Mouse (Mus musculus) liver, adult 2 months (tissue): ENCODE data around the gene Gse1. TPM values are rescaled to one million over a fixed set of nuclear protein-coding genes. Genes with fewer than 3 reads are reported as not detected.

ENCODE experiments used
- DNase-seq: peaks from one replicate; pipeline ENCODE4 v3.0.0-alpha.2; 2011; ENCODE audit warnings: low read depth, low spot score; ENCODE audit errors: extremely low read depth
- H3K27ac ChIP-seq: fragments of 200-500 bp; replicated peaks from 2 replicates; pipeline ENCODE4 v1.5.1; 2012; ENCODE audit warnings: low read depth, mild to moderate bottlenecking, control low read depth, inconsistent platforms, low read length; ENCODE audit not compliant: insufficient read depth
- H3K27me3 ChIP-seq: fragments of 200-500 bp; 2 replicates; pipeline ENCODE4 v1.6.1; 2012; ENCODE audit warnings: mild to moderate bottlenecking, moderate library complexity, low read length, inconsistent platforms; ENCODE audit not compliant: control insufficient read depth, insufficient read depth
- H3K36me3 ChIP-seq: fragments of 200-500 bp; 2 replicates; pipeline ENCODE4 v1.6.1; 2012; ENCODE audit warnings: low read length, inconsistent platforms; ENCODE audit not compliant: control insufficient read depth, insufficient read depth
- H3K4me1 ChIP-seq: fragments of 200-500 bp; 2 replicates; pipeline ENCODE4 v1.6.1; 2011; ENCODE audit warnings: low read length; ENCODE audit not compliant: control insufficient read depth, insufficient read depth
- H3K4me3 ChIP-seq: fragments of 200-500 bp; 2 replicates; pipeline ENCODE4 v1.5.1; 2011; ENCODE audit warnings: low read depth, mild to moderate bottlenecking, control low read depth, low read length, moderate library complexity; ENCODE audit not compliant: insufficient read depth
- H3K79me2 ChIP-seq: fragments of 200-500 bp; 2 replicates; pipeline ENCODE4 v1.6.1; 2012; ENCODE audit warnings: inconsistent platforms, mild to moderate bottlenecking, low read length, moderate library complexity; ENCODE audit not compliant: control insufficient read depth, insufficient read depth
- H3K9ac ChIP-seq: fragments of 200-500 bp; 2 replicates; pipeline ENCODE4 v1.6.1; 2012; ENCODE audit warnings: low read depth, mild to moderate bottlenecking, control low read depth, inconsistent platforms, low read length
- CTCF ChIP-seq: fragments of 200-500 bp; IDR thresholded peaks from 2 replicates; pipeline ENCODE4 v1.5.1; 2011; ENCODE audit warnings: low read depth, low read length, control low read depth
- POLR2A ChIP-seq: fragments of 200-500 bp; IDR thresholded peaks from 2 replicates; pipeline ENCODE4 v1.6.1; 2011; ENCODE audit warnings: low read length, control low read depth; ENCODE audit not compliant: insufficient read depth; ENCODE audit errors: extremely low read depth
- WGBS: fragments of 180-500 bp; shearing (Covaris S2); methylation state at CpG from one replicate; pipeline ENCODE4 v1.1.7; 2018; 5-methylcytosine and 5-hydroxymethylcytosine counted together
- polyA plus RNA-seq: library from polyadenylated mRNA; depleted of rRNA; stranded (reverse); fragments of >200 nt; gene quantifications from 2 replicates; pipeline ENCODE4 v1.2.3, GENCODE M21; 2012
- total RNA-seq: library from RNA; depleted of rRNA; stranded (reverse); fragments of >200 nt; gene quantifications from 2 replicates; pipeline ENCODE4 v1.2.3, GENCODE M21; 2014

Gene Gse1
- total and polyA plus RNA-seq, 2 experiments: 2.6 to 10.0 TPM

DNA sequence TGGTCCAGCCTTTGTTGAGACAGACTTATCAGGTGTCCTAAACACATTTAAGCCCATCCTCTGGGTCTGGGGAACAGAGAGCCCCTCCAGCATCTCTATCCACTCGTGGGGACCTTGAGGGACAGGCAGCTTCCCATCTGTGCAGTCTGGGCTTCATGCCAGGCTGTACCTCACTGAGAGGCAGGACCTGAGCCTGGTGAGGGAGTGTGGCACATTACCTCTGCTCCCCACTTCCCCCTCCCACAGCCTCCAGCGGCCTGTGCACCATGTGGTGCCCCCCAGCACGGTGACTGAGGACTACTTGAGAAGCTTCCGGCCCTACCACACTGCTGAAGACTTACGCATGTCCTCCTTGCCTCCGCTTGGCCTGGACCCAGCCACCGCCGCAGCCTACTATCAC is 338.4 kb downstream of the Gse1 start:
- Histone ChIP-seq H3K4me1 (0 out of 2 replicates have a peak, but pooled peaks cover 1% of the 10 kb centered on the region), H3K27ac (no peak overlapping the region)
- TF ChIP-seq CTCF (no peak), POLR2A (no peak)

DNA sequence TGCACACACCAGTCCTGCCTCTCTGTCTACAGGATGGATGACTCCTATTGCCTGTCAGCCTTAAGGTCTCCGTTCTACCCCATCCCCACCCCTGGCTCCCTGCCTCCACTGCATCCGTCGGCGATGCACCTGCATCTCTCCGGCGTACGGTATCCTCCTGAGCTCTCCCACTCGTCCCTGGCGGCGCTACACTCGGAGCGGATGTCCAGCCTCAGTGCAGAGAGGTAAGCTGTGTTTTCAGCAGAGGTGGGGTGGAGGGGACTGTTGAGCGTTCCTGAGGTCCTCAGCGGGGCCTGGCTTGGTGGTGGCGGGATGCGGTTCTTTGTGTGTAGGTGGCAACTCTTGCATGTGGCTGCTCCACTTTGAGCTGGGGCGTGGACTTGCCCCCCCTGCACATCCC is 339.5 kb downstream of the Gse1 start:
- DNase-seq: no peak
- 98% methylated on average over 17 of the region's 17 CpGs for WGBS
- no peaks in the 10 kb centered on the region for H3K79me2 ChIP-seq
- peaks cover 18% of the 10 kb centered on the region; the same call in 1 of the 2 replicates for H3K36me3 ChIP-seq
- no peak overlapping the region for H3K27ac ChIP-seq
- 0 out of 2 replicates have a peak, but pooled peaks cover 1% of the 10 kb centered on the region for H3K4me1 ChIP-seq
- no peaks in the 10 kb centered on the region for H3K27me3 ChIP-seq
- TF ChIP-seq CTCF: no peak
- H3K9ac ChIP-seq: no peak overlapping the region
- H3K4me3 ChIP-seq: no peak overlapping the region

More for the DNA sequence above, 338.4 kb downstream of the Gse1 start:
- H3K9ac ChIP-seq: no peak overlapping the region
- DNase-seq: no peak
- peaks cover 10% of the 10 kb centered on the region; the same call in 1 of the 2 replicates for H3K36me3 ChIP-seq
- no peak overlapping the region for H3K4me3 ChIP-seq
- H3K79me2 ChIP-seq: no peaks in the 10 kb centered on the region
- no peaks in the 10 kb centered on the region for H3K27me3 ChIP-seq
- 96% methylated on average over 8 of the region's 8 CpGs for WGBS

DNA sequence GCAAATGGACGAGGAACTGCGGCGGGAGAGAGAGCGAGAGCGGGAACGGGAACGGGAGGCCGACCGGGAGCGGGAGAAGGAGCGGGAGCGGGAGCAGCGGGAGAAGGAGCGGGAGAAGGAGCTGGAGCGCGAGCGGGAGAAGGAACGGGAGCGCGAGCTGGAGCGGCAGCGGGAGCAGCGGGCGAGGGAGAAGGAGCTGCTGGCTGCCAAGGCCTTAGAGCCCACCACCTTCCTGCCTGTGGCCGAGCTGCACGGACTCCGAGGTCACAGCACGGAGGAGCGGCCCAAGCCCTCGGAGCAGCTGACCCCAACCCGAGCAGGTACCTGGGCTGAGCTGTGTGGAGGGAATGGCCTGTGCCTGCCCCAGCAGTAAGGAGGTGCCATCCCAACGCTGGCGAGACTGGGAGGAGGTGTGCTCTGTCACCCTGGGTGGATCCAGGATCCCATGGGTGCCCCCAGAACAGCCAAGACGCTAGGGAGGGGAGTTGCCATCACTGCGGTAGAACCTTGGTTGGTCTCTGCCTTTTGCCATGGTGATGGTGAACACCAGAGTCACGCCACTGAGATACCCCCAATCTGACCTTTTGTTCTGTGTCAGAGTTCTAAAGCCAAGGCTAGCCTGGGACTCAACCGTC is 340.0 kb downstream of the Gse1 start:
- Histone ChIP-seq H3K27ac (no peak overlapping the region), H3K36me3 (peaks cover 23% of the 10 kb centered on the region; the same call in 1 of the 2 replicates), H3K27me3 (no peaks in the 10 kb centered on the region), H3K79me2 (no peaks in the 10 kb centered on the region), H3K4me1 (0 out of 2 replicates have a peak, but pooled peaks cover 1% of the 10 kb centered on the region), H3K9ac (no peak overlapping the region), H3K4me3 (no peak overlapping the region)
- 96% methylated on average over 37 of the region's 37 CpGs for WGBS
- DNase-seq: no peak
- TF ChIP-seq POLR2A (no peak), CTCF (no peak)

DNA sequence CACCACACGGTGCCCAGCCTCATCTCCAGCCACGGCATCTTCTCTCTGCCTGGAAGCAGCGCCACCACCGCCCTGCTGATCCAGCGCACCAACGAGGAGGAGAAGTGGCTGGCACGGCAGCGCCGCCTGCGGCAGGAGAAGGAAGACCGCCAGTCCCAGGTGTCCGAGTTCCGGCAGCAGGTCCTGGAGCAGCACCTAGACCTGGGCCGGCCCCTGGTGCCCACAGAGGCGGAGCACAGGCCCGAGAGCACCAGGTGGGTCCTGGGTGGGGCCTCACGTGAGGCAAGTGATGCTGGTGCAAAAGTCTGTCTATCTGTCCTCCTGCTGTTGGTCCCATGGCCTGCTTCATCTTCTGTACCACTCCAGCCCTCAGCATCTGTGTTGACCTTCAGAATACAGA is 340.9 kb downstream of the Gse1 start:
- DNase-seq: no peak
- Histone ChIP-seq H3K4me3 (no peak overlapping the region), H3K27ac (no peak overlapping the region), H3K4me1 (no peaks in the 10 kb centered on the region), H3K36me3 (peaks cover 30% of the 10 kb centered on the region), H3K27me3 (no peaks in the 10 kb centered on the region), H3K9ac (no peak overlapping the region), H3K79me2 (no peaks in the 10 kb centered on the region)
- no peak for TF ChIP-seq CTCF
- no peak for TF ChIP-seq POLR2A
- 95% methylated on average over 17 of the region's 17 CpGs for WGBS

DNA sequence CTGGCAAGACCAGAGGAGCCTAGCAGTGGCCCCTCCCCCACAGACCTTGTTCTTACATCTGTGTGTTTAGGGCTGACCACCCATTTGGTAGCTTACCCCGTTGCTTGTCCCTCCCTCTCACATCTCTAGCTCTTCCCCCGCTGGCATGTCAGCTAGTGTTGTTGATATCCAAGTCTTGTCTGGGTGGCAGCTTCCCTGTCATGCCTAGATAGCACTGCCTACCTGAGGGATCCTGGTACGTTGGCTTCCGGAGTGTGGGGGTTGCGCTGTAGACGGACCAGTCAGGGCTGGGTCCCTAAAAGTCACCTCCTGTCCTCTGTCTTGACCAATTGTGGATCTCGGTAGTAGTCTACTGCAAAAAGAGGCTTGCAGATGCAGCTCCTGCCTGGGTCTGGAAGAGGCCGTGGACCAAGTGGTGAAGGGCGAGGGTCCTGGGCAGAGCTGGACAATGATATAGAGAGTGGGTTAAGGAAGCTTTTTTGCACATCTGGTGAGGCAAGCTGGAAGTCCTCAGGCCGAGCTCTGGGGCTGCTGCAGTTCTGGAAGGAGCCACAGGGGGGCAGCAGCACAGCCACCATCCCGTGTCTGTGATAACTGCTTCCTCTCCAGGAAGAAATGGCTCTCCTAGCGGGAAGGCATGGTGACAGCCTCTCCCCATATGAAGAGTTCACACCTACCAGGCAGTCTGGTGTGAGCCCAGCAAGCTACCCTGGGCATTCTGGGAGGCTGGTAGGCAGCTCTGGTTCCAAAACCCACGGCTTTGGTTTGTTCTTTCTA is 341.9 kb downstream of the Gse1 start:
- H3K36me3 ChIP-seq: peaks cover 38% of the 10 kb centered on the region
- no peaks in the 10 kb centered on the region for H3K4me1 ChIP-seq
- TF ChIP-seq CTCF: peak; percentile 96
- no peak for TF ChIP-seq POLR2A
- 64% methylated on average over 13 of the region's 13 CpGs for WGBS
- no peak overlapping the region for H3K27ac ChIP-seq
- no peak overlapping the region for H3K4me3 ChIP-seq
- no peaks in the 10 kb centered on the region for H3K27me3 ChIP-seq
- DNase-seq: no peak
- H3K79me2 ChIP-seq: no peaks in the 10 kb centered on the region
- no peak overlapping the region for H3K9ac ChIP-seq

DNA sequence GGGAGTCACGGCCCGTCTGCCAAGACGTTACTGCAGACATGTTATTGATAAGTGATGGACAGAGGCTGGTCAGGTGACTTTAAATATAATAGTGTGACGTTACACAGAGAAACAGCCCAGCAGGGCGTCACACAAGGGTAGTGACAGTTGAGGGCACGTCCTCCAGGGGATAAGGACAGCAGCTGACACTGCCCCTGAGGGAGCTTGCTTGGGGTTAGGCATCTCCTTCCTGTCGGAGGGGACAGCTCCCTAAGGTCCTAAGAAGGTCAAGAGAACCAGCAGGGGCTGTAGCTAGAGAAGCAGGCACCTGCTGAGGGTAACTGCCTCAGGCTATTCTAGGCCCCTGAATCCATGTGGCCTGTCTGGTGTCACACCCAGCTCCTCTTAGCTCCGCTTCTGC is 343.3 kb downstream of the Gse1 start:
- no peak overlapping the region for H3K9ac ChIP-seq
- no peaks in the 10 kb centered on the region for H3K27me3 ChIP-seq
- no peak overlapping the region for H3K27ac ChIP-seq
- no peak for DNase-seq
- TF ChIP-seq CTCF (no peak), POLR2A (no peak)
- WGBS: 96% methylated on average over 8 of the region's 8 CpGs
- no peaks in the 10 kb centered on the region for H3K79me2 ChIP-seq
- H3K36me3 ChIP-seq: peaks cover 44% of the 10 kb centered on the region
- H3K4me1 ChIP-seq: no peaks in the 10 kb centered on the region
- no peak overlapping the region for H3K4me3 ChIP-seq
